Mouse (Mus musculus) E14TG2a.4 (cell line): ENCODE results near the gene Stx6.
A peak's percentile ranks its signal among the peaks of the same experiment; 100 is the strongest.

Experiments
- H3K27me3 ChIP-seq: 2 replicates; pipeline ENCODE4 v1.6.1; 2014; ENCODE audit warnings: low read length, control low read depth; ENCODE audit not compliant: insufficient read depth
- H3K36me3 ChIP-seq: 2 replicates; pipeline ENCODE4 v1.6.1; 2014; ENCODE audit warnings: low read length, control low read depth; ENCODE audit not compliant: insufficient read depth
- H3K4me1 ChIP-seq: replicated peaks from 2 replicates; pipeline ENCODE4 v1.6.1; 2014; ENCODE audit warnings: low read depth, low read length, control low read depth
- H3K4me3 ChIP-seq: replicated peaks from 2 replicates; pipeline ENCODE4 v1.5.1; 2014; ENCODE audit warnings: mild to moderate bottlenecking, low read length
- H3K9me3 ChIP-seq: 2 replicates; pipeline ENCODE4 v1.6.1; 2014; ENCODE audit warnings: low read length, control low read depth
- CTCF ChIP-seq: conservative IDR thresholded peaks from 2 replicates; pipeline ENCODE4 v1.5.1; 2014; ENCODE audit warnings: low read length
- NANOG ChIP-seq: IDR thresholded peaks from 2 replicates; pipeline ENCODE4 v1.6.1; 2014; ENCODE audit warnings: borderline replicate concordance, low read length, mixed read lengths
- POU5F1 ChIP-seq: IDR thresholded peaks from 2 replicates; pipeline ENCODE4 v1.6.1; 2014; ENCODE audit warnings: low read length, borderline replicate concordance

Stx6 gene

DNA sequence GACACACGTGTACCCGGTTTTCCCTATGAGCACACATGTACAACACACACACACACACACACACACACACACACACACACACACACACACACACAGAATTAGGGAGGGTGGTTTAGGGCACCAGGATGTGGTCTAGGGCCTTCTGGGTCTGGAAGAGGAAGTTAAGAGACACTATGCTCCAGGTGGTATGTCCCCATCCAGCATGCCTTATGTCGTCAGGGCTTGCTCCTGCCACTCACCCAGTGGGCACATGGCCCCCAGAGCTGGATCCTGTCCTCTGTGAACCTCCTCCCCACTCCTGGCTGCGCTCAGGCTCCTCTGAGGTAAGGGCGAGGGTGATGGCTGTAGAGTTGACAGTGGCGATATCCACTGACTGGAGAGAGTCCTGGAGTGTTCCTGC, 64.5 kb downstream of the Stx6 start:
- H3K9me3 ChIP-seq: peaks cover 8% of the 10 kb centered on the region
- peaks cover 23% of the 10 kb centered on the region for H3K4me1 ChIP-seq
- no peak for TF ChIP-seq CTCF
- TF ChIP-seq POU5F1: no peak
- TF ChIP-seq NANOG: no peak
- H3K4me3 ChIP-seq: peak overlapping the region; percentile 74
- H3K27me3 ChIP-seq: peaks cover 16% of the 10 kb centered on the region
- H3K36me3 ChIP-seq: no peaks in the 10 kb centered on the region

DNA sequence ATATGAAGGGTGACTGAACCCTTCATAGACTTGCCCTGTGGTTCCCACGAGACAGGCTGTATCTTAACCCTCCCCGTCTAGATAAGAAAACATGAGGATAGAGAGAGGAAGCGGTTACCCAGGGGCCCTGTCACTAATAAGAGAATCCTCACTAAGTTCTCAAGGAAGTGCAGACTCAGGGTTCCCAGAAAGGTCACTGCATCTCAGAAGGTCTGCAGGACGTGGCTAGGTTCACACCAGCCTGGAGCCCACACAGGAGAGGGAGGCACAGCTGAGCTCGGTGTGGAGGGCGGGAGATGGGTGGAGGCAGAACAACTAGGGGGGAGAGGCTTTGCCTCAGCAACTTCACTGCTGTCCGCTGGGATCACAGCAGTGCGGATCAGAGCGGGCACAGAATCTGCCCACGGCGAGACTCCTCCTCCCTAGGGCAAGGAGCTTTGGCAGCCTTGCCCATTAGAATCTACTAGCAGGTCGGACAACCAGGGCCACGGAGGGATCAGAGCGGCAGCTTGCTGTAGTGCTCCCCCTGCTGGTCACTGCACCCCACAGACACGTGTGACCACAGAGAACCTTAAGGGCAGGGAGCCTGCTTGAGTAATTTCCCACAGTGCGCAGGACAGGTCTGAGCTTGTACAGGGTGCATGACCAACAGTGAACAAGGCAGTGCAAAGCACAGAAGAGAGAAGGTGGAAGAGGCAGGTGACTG, 65.5 kb downstream of the Stx6 start:
- peaks cover 21% of the 10 kb centered on the region for H3K4me1 ChIP-seq
- no peaks in the 10 kb centered on the region for H3K36me3 ChIP-seq
- TF ChIP-seq POU5F1: no peak
- TF ChIP-seq NANOG: no peak
- TF ChIP-seq CTCF: peak; percentile 69
- H3K4me3 ChIP-seq: peak overlapping the region; percentile 74
- H3K27me3 ChIP-seq: peaks cover 16% of the 10 kb centered on the region
- H3K9me3 ChIP-seq: peaks cover 8% of the 10 kb centered on the region

DNA sequence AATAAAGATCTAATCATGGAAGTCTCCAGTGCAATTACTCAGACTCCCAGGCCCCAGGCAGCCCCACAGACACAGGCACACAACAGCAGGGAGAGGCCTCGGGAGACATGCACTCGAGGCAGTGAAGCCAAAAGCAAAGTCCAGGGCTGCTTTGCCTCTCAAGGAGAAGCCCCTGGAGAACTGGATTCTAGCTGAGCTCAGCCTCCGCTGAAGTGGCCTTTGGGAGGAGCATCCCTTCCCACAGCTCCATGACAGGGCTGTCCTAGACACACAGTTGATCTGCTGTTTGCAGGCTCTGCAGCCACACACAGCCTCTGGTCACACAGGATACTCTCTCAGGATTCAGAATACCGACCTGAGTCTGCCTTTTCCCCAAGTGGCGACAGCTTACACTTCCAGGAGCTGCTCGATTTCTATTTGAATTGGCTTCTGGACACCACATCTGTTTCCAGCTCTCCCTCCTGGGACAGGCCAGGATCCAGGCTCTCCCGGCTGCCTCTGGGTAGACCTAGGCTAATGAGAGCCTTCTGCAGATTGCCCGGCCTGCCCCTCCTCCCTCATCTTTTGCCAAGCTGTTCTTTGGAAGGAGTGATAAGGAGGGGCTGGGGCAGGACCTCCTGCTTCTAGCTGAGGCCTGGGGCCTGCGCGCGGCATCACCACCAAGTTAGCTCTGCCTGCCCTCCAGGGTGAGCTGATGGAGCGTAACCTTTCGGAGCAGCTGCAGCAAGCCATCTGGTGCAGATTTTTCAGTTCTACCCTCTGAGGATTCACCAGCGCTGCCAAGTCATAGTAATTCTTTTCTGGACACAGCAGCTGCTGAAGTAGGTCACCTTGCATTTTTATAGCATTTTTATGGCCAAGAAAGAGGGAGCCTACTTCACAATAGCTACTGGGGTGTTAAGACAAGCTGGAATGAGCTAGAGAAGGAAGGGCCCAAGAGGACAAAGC, 71.2 kb downstream of the Stx6 start:
- H3K9me3 ChIP-seq: peaks cover 8% of the 10 kb centered on the region
- peaks cover 25% of the 10 kb centered on the region for H3K4me1 ChIP-seq
- no peaks in the 10 kb centered on the region for H3K36me3 ChIP-seq
- H3K4me3 ChIP-seq: no peak overlapping the region
- peaks cover 34% of the 10 kb centered on the region for H3K27me3 ChIP-seq
- TF ChIP-seq POU5F1: no peak
- TF ChIP-seq NANOG: no peak
- TF ChIP-seq CTCF: no peak

DNA sequence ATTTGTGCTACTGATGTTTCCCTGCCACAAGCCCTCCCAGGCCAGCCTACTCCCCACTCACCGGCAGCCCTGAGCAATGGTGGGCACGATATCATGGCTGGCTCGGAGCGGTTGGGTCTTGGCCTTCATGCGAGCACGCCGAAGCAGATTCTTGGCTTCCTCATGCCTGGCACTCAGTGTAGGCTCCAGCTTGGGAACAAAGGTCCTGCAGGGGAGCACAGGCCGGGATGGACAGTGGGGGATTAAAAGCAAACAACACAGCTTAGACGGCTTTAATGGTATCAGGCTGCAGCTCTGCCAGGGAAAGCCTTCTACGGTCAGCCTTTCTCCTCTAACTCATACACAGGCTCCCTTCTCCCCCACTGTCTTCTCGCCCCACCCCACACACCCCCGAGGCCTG, 73.9 kb downstream of the Stx6 start:
- peaks cover 12% of the 10 kb centered on the region for H3K9me3 ChIP-seq
- no peaks in the 10 kb centered on the region for H3K36me3 ChIP-seq
- H3K4me1 ChIP-seq: peaks cover 32% of the 10 kb centered on the region
- TF ChIP-seq POU5F1 (no peak), NANOG (no peak), CTCF (no peak)
- H3K27me3 ChIP-seq: peaks cover 45% of the 10 kb centered on the region
- H3K4me3 ChIP-seq: peak overlapping the region; percentile 54

DNA sequence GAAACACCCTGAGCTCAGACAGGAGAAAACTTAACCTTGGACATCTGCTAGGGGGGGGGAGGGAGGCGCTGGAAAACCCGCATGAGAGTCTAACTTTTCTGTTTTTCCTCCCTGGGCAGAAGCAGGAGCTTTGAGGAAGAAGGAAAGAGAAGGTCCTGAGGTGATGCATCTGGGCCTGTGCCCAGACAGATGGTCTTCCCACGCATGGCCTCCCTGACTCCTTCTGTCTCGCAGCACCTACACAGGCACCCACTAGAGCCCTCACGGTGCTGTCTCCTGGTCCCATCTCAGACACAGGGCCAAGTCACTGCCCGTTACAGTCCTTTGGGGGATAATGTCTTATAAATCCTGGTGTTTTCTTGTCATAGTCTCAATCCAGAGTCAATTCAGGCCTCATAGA, 74.3 kb downstream of the Stx6 start:
- TF ChIP-seq NANOG (no peak), CTCF (no peak), POU5F1 (no peak)
- peaks cover 49% of the 10 kb centered on the region for H3K27me3 ChIP-seq
- H3K4me3 ChIP-seq: peak overlapping the region; percentile 54; the same call in 1 of the 2 replicates
- peaks cover 36% of the 10 kb centered on the region for H3K4me1 ChIP-seq
- peaks cover 8% of the 10 kb centered on the region for H3K9me3 ChIP-seq
- H3K36me3 ChIP-seq: no peaks in the 10 kb centered on the region

DNA sequence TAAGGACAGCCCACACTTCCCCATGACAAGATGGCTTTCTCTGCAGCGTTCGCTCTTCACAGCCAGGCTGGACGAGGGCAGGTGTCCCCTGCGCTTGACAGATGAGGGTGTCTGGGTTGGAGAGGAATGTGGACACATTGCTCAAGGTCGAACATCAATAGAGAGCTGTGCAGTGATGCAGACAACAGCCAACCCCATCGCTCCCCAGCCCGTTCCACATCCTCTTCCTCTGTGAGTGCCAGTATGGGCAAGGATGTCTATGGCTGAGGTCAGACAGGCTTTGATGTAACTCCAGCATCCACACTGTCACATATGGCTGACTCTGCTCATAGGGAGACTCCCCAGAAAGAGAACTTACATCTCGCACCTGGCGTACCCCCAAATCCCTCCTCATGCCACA, 74.9 kb downstream of the Stx6 start:
- peaks cover 55% of the 10 kb centered on the region for H3K27me3 ChIP-seq
- TF ChIP-seq CTCF: no peak
- no peak for TF ChIP-seq NANOG
- TF ChIP-seq POU5F1: no peak
- peaks cover 41% of the 10 kb centered on the region for H3K4me1 ChIP-seq
- peaks cover 8% of the 10 kb centered on the region for H3K9me3 ChIP-seq
- no peaks in the 10 kb centered on the region for H3K36me3 ChIP-seq
- no peak overlapping the region for H3K4me3 ChIP-seq

DNA sequence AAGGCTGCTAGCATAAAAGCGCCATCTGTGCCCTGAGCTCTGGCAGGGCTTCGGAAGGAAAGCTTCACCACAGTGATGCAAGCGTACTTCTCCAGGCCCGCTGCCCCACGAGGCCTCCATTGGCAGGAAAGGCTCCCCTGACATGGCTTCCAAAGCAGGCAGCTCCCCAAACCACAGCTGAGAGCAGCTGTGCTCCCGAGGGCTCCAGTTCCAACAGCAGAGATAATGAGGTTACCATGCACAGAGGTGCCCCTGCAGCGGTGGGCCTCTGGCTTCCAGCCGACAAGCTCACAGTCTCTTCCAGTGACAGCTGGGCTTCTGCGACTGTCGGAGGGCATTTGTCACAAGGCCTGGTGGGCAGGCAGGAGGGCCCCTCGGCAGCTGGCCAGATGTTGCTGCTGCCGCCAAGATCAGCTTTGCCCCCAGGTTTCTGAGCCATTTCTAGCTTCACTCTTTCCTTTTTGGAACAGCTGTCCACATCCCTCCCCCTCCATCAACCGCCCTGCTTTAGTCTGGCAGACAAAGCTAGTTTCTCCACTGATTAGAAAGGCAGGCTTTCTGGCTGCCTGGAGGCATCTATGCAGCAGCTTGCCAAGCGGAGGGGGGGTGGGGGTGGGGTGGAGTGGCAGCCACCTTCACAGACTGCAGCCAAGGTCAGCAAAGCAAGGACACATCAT, 75.6 kb downstream of the Stx6 start:
- Histone ChIP-seq H3K9me3 (peaks cover 8% of the 10 kb centered on the region), H3K36me3 (no peaks in the 10 kb centered on the region), H3K27me3 (peaks cover 61% of the 10 kb centered on the region), H3K4me3 (0 out of 2 replicates have a peak overlapping the region, but pooled peaks have one; percentile 32), H3K4me1 (peaks cover 41% of the 10 kb centered on the region)
- TF ChIP-seq NANOG (no peak), CTCF (no peak), POU5F1 (no peak)

DNA sequence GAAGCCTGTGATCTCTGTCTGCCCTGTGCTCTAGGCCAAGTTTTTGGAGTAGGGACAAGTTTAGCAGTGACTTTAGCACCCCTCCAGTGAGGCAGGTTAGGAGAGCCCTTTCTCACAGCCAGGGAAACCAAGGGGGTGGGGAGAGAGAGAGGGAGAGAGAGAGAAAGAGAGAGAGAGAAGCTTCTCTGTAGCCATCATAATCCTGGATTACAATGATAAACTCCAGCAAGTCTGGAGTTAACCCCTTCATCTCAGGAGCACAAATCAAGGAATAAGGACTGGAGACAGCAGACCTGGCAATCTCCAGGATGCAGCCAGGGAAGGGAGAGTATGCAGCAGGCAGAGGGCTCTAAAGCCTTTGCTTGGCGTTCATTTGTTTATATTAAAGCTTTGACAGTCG, 77.1 kb downstream of the Stx6 start:
- H3K4me3 ChIP-seq: no peak overlapping the region
- no peak for TF ChIP-seq NANOG
- TF ChIP-seq POU5F1: no peak
- no peak for TF ChIP-seq CTCF
- no peaks in the 10 kb centered on the region for H3K36me3 ChIP-seq
- peaks cover 8% of the 10 kb centered on the region for H3K9me3 ChIP-seq
- H3K27me3 ChIP-seq: peaks cover 76% of the 10 kb centered on the region
- peaks cover 49% of the 10 kb centered on the region for H3K4me1 ChIP-seq
